Mouse (Mus musculus) olfactory bulb, adult 2 months (tissue): ENCODE data around the gene Rpp25l.
"Not testable (repeated sequence)": the region's sequence is repeated elsewhere in the genome, so short reads cannot be mapped to it uniquely, and the experiment has no call there.

Source experiments
- CTCF ChIP-seq: fragments of 200-500 bp; IDR thresholded peaks from 2 replicates; pipeline ENCODE4 v1.5.1; 2012; ENCODE audit warnings: low read depth, mild to moderate bottlenecking, low read length, moderate library complexity; ENCODE audit not compliant: insufficient read depth
- POLR2A ChIP-seq: fragments of 200-500 bp; IDR thresholded peaks from 2 replicates; pipeline ENCODE4 v1.6.1; 2012; ENCODE audit warnings: mild to moderate bottlenecking, low read depth, low read length, moderate library complexity; ENCODE audit not compliant: insufficient read depth

DNA sequence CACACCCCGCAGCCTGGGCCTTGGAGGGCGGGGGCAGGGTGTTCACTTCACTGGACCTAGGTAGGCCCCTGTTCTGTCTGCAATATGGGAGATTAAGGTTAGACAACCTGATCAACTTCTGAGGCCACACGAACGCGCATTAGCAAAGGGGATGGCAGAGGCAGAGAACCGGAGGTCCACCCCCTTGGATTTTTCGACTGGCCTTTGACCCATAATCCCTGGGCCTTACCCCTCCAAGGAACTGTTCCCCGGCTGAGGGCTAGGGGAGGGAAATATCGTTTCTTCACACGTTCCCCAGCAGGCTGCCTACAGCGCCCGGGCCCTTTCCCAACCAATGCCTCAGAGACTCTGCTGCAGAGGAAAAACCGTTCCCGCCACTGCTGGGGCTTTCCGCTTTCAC is 16.9 kb downstream of the Rpp25l start:
- TF ChIP-seq POLR2A, CTCF: not testable (repeated sequence)
